Mouse (Mus musculus) liver, embryonic 15.5 days (tissue): ENCODE data around the gene Hcrt. TPM values are rescaled to one million over a fixed set of nuclear protein-coding genes. Genes with fewer than 3 reads are reported as not detected.

Experiments
- ATAC-seq: fragments of 200-750 bp; cut with Nextera tagmentation; 2 replicates; pipeline ENCODE4 v1.8.0; 2017; ENCODE audit warnings: moderate number of reproducible peaks, mild to moderate bottlenecking, moderate library complexity; ENCODE audit not compliant: insufficient read depth
- H3K27ac ChIP-seq: fragments of 300-500 bp; sonication (generic); replicated peaks from 2 replicates; pipeline ENCODE4 v1.5.1; 2015; ENCODE audit warnings: mild to moderate bottlenecking, inconsistent platforms
- H3K27me3 ChIP-seq: fragments of 300-500 bp; sonication (generic); 2 replicates; pipeline ENCODE4 v1.6.1; 2015; ENCODE audit warnings: mild to moderate bottlenecking, inconsistent platforms
- H3K36me3 ChIP-seq: fragments of 300-500 bp; sonication (generic); replicated peaks from 2 replicates; pipeline ENCODE4 v1.6.1; 2015; ENCODE audit warnings: moderate library complexity, mild to moderate bottlenecking, inconsistent platforms
- H3K4me1 ChIP-seq: fragments of 300-500 bp; sonication (generic); replicated peaks from 2 replicates; pipeline ENCODE4 v1.6.1; 2015; ENCODE audit warnings: inconsistent platforms
- H3K4me2 ChIP-seq: fragments of 300-500 bp; sonication (generic); 2 replicates; pipeline ENCODE4 v1.6.1; 2015; ENCODE audit warnings: moderate library complexity, mild to moderate bottlenecking, inconsistent platforms
- H3K4me3 ChIP-seq: fragments of 300-500 bp; sonication (generic); replicated peaks from 2 replicates; pipeline ENCODE4 v1.5.1; 2015; ENCODE audit warnings: mild to moderate bottlenecking, inconsistent platforms
- H3K9ac ChIP-seq: fragments of 300-500 bp; sonication (generic); 2 replicates; pipeline ENCODE4 v1.6.1; 2015; ENCODE audit warnings: moderate library complexity, mild to moderate bottlenecking, inconsistent platforms
- H3K9me3 ChIP-seq: fragments of 300-500 bp; sonication (generic); replicated peaks from 2 replicates; pipeline ENCODE4 v1.6.1; 2016; ENCODE audit warnings: inconsistent platforms
- WGBS: fragments of 180-500 bp; shearing (Covaris S2); methylation state at CpG from one replicate; pipeline ENCODE4 v1.1.7; 2015; ENCODE audit warnings: mixed read lengths; ENCODE audit not compliant: insufficient replicate concordance; 5-methylcytosine and 5-hydroxymethylcytosine counted together
- polyA plus RNA-seq: library from polyadenylated mRNA; unstranded; fragments of >200 nt; fragmentation: Nextera tagmentation; extraction: Ambion mirVana; gene quantifications from 2 replicates; pipeline ENCODE4 v1.2.1, GENCODE M21; 2015

The Hcrt gene
- polyA plus RNA-seq, 1 experiment from 2014 or later: not detected

DNA sequence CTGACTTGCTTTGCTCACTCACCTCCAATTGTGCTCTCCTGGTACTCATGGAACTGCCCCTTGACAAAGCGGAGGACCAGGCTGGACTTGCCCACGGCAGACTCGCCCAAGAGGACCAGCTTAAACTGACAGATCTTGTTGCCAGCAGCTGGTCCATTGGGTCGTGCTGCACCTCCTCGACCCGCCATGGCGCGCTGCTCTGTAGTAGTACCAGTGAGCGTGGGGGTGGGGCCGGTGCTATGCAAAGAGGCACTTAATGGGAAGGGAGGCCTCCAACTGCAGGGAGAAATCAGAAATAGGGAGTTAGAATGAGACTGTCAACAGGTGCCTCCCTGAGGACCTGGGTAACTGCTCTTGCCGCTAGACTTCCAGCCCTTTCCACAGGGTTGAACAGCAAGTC, 42.8 kb downstream of the Hcrt start:
- Histone ChIP-seq H3K9me3 (no peaks in the 10 kb centered on the region), H3K9ac (no peak overlapping the region), H3K4me2 (no peak overlapping the region), H3K4me1 (peaks cover 52% of the 10 kb centered on the region), H3K36me3 (peaks cover 59% of the 10 kb centered on the region), H3K27ac (peak overlapping the region; percentile 45; the same call in 1 of the 2 replicates), H3K4me3 (no peak overlapping the region), H3K27me3 (no peaks in the 10 kb centered on the region)
- 83% methylated on average over 11 of the region's 11 CpGs for WGBS
- ATAC-seq: no peak

DNA sequence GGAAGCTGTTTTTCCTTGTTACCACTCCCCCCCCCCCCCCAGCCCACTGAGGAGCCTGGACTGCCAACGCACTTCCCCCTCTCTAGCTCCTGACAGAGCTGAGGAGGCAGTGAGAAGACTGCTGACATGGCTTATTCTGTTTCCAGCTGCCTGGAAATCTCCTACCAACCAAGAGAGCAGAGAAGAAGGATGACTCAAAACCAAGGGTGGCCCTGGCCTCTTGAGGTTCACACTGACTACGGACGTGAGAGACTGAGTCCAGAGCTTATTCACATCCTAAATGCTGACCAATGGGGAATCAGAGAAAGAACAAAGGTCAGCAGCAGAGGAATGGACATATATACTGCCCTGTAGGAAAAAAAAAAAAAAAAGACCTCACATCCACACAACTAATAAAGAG, 43.4 kb downstream of the Hcrt start:
- Histone ChIP-seq H3K4me3 (no peak overlapping the region), H3K9me3 (no peaks in the 10 kb centered on the region), H3K9ac (no peak overlapping the region), H3K27ac (0 out of 2 replicates have a peak overlapping the region, but pooled peaks have one; percentile 45), H3K4me1 (peaks cover 52% of the 10 kb centered on the region), H3K36me3 (peaks cover 61% of the 10 kb centered on the region), H3K27me3 (no peaks in the 10 kb centered on the region), H3K4me2 (no peak overlapping the region)
- peak; percentile 25; the same call in 1 of the 2 replicates for ATAC-seq
- 81% methylated on average over 3 of the region's 3 CpGs for WGBS

DNA sequence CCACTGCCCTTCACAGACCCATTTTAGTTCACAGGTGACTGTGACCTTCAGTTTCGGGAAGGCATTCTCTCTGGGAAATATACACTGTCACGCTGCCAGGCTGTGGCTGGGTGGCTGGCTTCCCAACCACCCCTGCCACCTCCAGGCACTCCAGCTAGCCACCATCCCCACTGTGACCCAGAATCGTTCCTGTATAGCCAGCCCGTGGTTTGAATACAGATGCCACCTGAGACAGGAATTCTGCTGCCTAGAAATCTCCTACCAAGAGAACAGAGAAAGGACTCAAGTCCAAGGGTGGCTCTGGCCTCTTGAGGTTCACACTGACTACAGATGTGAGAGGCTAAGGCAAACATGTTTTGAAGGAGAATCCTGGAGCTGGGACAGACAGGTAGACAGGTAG, 43.9 kb downstream of the Hcrt start:
- Histone ChIP-seq H3K27me3 (no peaks in the 10 kb centered on the region), H3K36me3 (peaks cover 61% of the 10 kb centered on the region), H3K9me3 (no peaks in the 10 kb centered on the region), H3K4me1 (peaks cover 54% of the 10 kb centered on the region), H3K4me2 (no peak overlapping the region), H3K27ac (0 out of 2 replicates have a peak overlapping the region, but pooled peaks have one; percentile 0), H3K4me3 (no peak overlapping the region), H3K9ac (no peak overlapping the region)
- ATAC-seq: no peak
- 90% methylated on average over 4 of the region's 4 CpGs for WGBS

DNA sequence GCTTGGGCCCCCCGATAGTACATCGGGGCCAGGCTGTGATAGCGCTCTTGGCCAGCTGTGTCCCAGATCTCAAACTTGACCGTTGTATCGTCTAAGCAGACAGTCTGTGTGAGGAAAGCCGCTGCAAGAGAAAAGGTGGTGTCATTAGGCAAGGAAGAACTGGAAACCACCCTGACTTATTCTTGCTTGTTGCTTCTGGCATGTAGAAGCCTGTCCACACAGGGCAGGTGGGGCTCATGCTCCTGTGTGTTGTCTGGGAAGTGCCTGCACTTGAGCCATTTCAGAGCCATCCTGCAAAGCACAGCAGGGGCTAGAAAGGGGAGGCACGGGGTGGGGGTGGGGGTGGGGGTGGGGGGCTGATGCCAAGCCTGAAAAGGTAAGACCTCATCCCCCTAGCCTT, 44.3 kb downstream of the Hcrt start:
- H3K4me1 ChIP-seq: peaks cover 55% of the 10 kb centered on the region
- no peak overlapping the region for H3K27ac ChIP-seq
- no peak overlapping the region for H3K9ac ChIP-seq
- H3K9me3 ChIP-seq: no peaks in the 10 kb centered on the region
- H3K36me3 ChIP-seq: peaks cover 61% of the 10 kb centered on the region
- no peak overlapping the region for H3K4me3 ChIP-seq
- no peak overlapping the region for H3K4me2 ChIP-seq
- ATAC-seq: no peak
- WGBS: 90% methylated on average over 7 of the region's 7 CpGs
- no peaks in the 10 kb centered on the region for H3K27me3 ChIP-seq

DNA sequence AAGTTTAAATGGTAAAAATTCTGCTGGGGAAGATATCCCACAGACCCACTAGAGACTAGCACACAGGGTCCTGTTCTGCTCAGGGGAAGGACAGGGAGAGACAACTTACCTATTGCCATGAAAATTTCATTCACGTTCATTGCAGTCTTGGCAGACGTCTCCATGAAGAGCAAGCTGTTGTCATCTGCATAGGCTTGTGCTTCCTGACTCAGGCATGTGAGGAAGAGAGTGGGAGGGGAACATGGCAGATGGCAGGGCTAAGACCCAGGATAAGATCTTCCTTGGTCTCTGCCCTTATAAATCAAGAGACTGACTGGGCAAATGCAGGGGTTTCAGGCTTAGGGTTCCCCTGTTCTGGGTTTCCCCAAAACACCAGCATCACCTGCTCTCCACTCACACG, 46.1 kb downstream of the Hcrt start:
- H3K4me2 ChIP-seq: no peak overlapping the region
- H3K9me3 ChIP-seq: no peaks in the 10 kb centered on the region
- no peak overlapping the region for H3K9ac ChIP-seq
- H3K4me3 ChIP-seq: no peak overlapping the region
- ATAC-seq: no peak
- H3K36me3 ChIP-seq: peaks cover 61% of the 10 kb centered on the region
- 74% methylated on average over 3 of the region's 3 CpGs for WGBS
- H3K27ac ChIP-seq: no peak overlapping the region
- peaks cover 55% of the 10 kb centered on the region for H3K4me1 ChIP-seq
- no peaks in the 10 kb centered on the region for H3K27me3 ChIP-seq

DNA sequence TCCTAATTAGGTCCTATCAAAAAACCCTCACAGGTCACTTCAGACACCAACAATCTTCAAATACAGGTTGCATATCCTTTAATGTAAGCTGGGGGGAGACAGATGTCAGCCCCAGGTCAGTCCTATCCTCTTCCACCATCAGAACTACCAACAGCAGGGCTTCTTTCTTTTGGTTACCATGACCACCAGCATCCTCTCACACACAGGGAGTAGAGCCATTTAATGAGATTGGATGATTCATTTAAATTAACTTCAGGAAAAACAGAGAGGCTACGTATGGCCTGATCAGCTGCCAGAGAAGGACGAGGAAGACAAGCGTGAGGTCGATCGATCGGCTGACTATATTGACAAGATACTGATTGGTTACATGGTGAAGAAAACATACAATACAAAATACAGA, 47.8 kb downstream of the Hcrt start:
- H3K9me3 ChIP-seq: no peaks in the 10 kb centered on the region
- no peak overlapping the region; the same call in 1 of the 2 replicates for H3K27ac ChIP-seq
- no peak overlapping the region for H3K4me3 ChIP-seq
- H3K27me3 ChIP-seq: no peaks in the 10 kb centered on the region
- H3K9ac ChIP-seq: no peak overlapping the region
- no peak for ATAC-seq
- peaks cover 46% of the 10 kb centered on the region for H3K4me1 ChIP-seq
- peaks cover 59% of the 10 kb centered on the region for H3K36me3 ChIP-seq
- 90% methylated on average over 6 of the region's 6 CpGs for WGBS
- peak overlapping the region; percentile 86; the same call in 1 of the 2 replicates for H3K4me2 ChIP-seq

DNA sequence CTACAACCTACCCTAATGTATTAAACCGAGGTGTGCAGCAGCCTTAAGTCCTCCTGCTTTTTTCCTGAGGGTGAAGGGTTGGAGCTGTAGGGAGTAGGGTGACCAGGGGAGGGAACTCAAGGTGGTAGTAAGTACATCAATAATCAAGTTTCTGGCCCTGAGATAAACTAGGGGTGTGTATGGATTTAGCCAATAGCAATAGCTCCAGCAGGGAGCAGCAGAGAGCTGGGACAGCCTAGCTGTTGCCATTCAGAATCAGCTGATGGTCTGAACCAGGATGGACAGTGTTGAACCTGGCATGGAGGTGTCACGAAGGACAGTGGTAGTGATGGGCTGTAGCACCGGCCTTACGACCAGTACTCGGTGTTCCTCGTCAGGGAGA, 48.2 kb downstream of the Hcrt start:
- Histone ChIP-seq H3K9ac (peak overlapping the region; percentile 48; the same call in 1 of the 2 replicates), H3K27ac (peak overlapping the region; percentile 81), H3K4me3 (peak overlapping the region; percentile 52), H3K9me3 (no peaks in the 10 kb centered on the region), H3K4me1 (peaks cover 43% of the 10 kb centered on the region), H3K27me3 (no peaks in the 10 kb centered on the region), H3K4me2 (peak overlapping the region; percentile 86), H3K36me3 (peaks cover 55% of the 10 kb centered on the region)
- peak; percentile 47 for ATAC-seq
- WGBS: 40% methylated on average over 6 of the region's 6 CpGs

DNA sequence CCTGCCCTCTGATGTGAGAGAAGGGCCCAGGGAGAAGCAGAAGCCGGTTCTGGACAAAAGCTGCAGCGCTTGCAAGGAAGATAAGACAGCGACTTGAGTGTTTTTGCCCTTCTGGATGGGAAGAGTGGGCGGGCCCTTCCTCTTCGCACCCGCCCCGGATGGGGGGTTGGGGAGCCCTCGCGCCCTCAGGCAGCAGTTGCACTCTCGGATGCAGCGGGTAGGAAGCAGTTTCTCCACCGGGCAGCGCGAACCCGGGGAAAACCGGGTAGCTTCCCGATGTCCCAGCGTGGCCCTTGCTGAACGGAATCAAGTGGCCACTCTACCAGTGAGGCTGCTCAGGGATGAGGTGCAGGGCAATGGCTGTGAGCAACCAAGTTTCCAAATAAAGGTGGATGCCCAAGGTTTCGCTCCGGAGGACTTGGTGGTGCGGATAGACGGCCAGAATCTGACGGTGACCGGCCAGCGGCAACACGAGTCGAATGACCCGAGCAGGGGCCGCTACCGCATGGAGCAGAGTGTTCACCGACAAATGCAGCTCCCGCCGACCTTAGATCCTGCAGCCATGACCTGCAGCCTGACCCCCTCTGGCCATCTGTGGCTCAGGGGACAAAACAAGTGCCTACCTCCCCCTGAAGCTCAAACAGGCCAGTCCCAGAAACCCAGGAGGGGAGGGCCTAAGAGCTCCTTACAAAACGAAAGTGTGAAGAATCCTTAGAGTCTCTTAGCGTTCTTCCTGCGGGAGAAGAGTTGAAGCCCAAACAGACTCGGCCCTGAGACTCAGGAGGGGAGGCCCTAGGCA, 48.8 kb downstream of the Hcrt start, which contains the start of gene Hspb9:
Hspb9 (plus strand) TSS at position 116 of the 799 bp plus-strand sequence.
- WGBS: 2% methylated on average over 38 of the region's 38 CpGs
- peak within 1 kb of the TSS; percentile 81 for H3K27ac ChIP-seq
- peak; percentile 46 for ATAC-seq
- no peaks in the 10 kb centered on the region for H3K27me3 ChIP-seq
- peaks cover 43% of the 10 kb centered on the region for H3K4me1 ChIP-seq
- H3K9me3 ChIP-seq: no peaks in the 10 kb centered on the region
- peak within 1 kb of the TSS; percentile 96 for H3K4me2 ChIP-seq
- peak within 1 kb of the TSS; percentile 48 for H3K9ac ChIP-seq
- H3K36me3 ChIP-seq: peaks cover 55% of the 10 kb centered on the region
- H3K4me3 ChIP-seq: peak within 1 kb of the TSS; percentile 81

DNA sequence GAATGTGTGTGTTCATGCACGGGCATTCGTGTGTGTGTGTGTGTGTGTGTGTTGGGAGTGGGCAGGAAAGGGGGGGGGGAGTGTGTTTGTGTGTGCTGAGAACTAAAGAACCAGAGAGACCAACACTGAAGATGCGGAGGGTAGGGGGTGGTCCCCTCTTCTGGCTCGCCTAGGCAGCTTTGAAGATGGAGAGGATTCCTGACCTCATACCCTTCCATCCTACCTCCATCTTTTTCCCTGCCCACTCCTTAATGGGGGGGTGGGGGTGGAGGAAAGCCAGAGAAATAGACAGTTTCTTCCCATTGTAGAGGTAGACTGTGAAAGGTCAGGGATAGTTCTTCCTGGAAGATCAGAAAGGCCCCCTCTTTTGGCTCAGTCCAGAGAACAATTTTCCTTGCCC, 49.6 kb downstream of the Hcrt start:
- H3K9me3 ChIP-seq: no peaks in the 10 kb centered on the region
- no peak for ATAC-seq
- peaks cover 55% of the 10 kb centered on the region for H3K36me3 ChIP-seq
- peak overlapping the region; percentile 48 for H3K9ac ChIP-seq
- H3K4me2 ChIP-seq: peak overlapping the region; percentile 86
- H3K27ac ChIP-seq: peak overlapping the region; percentile 81
- peak overlapping the region; percentile 52 for H3K4me3 ChIP-seq
- WGBS: 41% methylated on average over 4 of the region's 4 CpGs
- peaks cover 43% of the 10 kb centered on the region for H3K4me1 ChIP-seq
- H3K27me3 ChIP-seq: no peaks in the 10 kb centered on the region

DNA sequence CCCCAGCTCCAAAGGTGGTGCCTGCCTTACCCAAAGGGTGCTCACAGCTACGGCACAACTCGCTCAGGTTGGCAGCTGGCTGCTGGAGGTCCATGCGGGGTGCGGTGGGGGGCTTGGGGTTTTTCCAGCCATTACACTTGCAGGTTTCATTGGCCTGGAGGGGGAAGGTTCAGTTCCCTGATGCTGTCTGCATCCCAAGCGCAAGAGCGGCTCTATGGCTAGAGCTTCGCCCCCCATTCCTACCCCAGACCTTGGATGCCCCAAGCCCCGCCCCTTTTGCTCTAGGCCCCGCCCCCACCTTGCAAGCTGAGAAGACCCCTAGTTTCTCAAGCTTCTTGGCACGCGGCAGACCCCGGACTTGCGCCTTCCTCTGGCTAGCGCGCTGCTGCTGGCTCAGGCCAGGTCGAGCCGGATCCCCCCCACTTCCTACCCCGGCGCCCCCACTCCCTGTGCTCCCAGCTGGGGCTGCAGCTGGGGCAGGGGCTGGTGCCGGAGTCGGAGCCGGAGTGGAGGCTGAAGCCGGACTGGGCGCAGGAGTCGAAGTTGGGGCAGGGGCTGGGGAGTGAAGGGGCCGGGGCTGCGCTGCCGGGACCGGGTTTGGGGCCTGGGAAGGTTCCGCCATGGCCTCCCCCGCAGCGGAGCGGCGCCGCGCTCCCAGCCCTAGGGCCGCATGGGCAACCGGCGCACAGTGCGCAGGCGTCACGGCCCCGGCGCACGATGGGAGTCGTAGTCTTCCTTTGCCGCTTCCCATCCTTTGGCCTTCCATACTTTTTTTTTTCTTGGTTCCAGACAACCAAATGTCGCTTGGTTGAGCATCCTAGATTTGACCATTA, 50.7 kb downstream of the Hcrt start, which contains the start of gene Kat2a:
Kat2a (minus strand) TSS at position 683 of the 833 bp plus-strand sequence.
- peak; percentile 56 for ATAC-seq
- Histone ChIP-seq H3K4me3 (peak within 1 kb of the TSS; percentile 81), H3K9ac (peak within 1 kb of the TSS; percentile 79), H3K27me3 (no peaks in the 10 kb centered on the region), H3K9me3 (no peaks in the 10 kb centered on the region), H3K36me3 (peaks cover 54% of the 10 kb centered on the region), H3K4me1 (peaks cover 43% of the 10 kb centered on the region), H3K4me2 (peak within 1 kb of the TSS; percentile 96), H3K27ac (peak within 1 kb of the TSS; percentile 81)
- 2% methylated on average over 48 of the region's 48 CpGs for WGBS
